Mouse (Mus musculus): Measurements from ENCODE around the gene Reln.

Gene Reln

DNA sequence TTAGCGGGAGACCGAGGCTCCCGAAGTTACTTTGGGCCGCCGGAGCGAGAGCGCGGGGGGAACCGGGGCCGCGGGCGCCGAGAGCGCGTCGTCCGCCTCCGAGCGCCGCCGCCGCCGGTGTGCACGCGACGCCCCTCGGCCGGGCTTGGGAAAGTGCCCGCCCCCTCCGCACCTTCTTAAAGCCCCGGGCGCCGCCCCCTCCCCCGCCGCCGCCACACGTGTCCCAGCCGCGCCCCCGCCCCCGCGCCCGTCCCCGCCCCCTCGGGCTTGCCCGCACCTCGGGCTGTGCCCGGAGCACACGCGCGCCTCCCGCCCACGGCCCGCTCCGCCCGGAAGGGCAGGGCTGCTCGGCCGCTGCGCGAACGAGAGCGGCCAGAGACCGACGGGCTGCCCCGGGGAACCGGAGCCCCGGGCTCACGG is at the start of gene Reln:
Reln (minus strand) TSS at position 147 of the 420 bp plus-strand sequence.
- DNase-seq (ENCODE audit: low spot score) = no peak

DNA sequence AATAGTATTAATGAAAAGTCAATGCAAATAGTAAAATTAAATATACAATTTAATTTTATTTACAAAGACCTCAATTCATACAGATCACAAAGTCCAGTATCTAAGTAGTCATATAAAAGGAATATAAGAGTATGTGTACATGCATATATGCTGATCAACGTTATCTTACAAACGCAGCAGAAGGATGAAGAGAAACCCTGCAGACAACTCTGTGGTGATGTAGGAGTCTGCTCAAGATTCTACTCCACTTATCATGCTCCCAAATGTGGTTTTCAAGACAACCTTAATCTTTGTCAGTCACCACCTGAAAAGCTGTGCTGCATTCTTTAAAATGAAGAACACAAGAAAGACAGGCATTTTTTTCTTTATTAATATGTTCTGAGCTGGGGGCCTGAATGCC is 44.0 kb upstream of the Reln start:
- DNase-seq (ENCODE audit: low spot score) = no peak

DNA sequence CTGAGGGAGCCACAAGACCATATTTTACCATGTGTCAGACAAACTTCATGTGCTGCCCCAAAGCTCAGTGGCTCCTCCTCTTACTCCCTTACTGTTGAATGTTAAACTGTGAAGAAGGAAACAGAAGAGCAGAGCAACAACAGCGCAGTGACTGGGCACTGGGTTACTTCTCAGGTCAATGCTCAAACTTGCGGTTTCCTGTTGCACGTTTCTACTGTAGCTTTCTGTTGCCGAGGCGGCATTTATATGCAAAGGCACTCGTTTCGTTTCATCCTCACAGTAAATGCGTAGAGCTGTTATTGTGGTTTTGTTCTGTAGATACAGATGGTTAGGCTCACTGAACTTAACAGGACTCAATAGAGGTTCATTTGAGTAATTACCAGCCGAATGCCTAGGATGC is 16.0 kb upstream of the Reln start:
- no peak for DNase-seq (ENCODE audit: low spot score)

DNA sequence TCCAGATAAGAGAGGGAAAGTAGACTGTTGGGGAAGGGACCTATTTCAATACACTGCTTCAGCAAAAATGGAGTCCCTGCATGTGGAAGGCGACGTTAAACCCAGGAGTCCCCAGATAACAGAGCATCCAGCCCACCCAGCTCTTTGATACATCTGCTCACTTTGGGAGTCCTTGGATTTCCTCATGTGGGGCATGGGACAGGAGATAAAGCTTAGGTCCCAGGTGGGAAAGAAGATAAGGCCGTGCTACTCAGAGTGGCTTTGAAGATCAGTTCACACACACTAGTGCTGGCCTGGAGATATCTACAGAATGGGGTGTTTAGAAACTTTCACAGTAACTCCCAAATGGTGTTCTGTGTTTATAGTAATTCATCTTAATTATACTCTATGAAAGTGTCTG is 3.9 kb upstream of the Reln start:
- no peak for DNase-seq (ENCODE audit: low spot score)

DNA sequence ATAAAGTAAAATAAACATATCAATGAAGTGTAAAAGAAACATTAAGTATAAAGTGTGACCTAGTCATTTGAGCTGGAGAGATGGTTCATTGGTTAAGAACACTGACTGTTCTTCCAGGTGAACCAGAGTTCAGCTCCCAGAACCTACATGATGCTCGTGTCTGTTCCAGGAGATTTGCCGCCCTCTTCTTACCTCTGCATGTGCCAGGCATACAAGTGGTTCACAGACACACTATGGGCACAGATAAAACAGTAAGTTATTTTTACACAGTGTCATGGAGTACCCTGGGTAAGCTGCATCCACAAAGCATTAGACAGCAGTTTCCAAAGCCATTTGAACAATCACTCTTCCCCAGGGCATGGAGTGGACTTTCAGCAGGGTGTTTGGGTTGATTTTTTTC is 3.2 kb upstream of the Reln start:
- no peak for DNase-seq (ENCODE audit: low spot score)

DNA sequence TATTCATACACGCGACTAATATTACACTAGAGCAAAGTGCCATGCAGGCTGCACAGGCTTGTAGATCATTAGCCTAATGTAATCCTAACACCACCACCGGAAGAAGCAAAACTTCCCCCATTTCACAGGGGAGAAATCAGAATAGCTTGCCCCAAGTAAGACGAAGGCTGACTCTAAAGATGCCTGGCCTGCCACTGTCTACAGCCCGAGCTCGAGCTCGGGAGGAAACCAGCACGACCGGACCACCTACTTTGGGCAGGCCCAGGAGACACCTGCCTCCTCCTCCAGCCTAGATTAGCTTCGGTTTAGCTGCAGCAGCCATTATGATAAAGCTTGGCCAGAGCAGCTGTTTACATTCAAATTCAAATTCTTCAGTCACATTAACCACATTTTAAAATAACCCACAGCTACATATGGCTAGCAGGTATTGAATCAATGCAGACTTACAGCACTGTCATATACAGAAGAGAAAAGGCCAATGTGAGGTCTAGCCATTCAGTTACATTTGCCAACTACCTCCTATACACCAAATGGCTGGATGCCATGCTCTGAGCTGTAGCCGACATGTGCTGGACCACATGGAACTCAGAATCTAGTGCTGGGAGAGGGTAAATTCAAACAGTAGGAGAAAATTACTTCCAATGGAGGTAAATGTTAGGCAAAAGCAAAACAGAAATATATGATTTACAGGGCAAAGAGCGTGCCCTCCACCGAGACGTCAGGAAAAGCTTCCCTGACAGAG is 1.6 kb upstream of the Reln start:
- DNase-seq (ENCODE audit: low spot score) = no peak

DNA sequence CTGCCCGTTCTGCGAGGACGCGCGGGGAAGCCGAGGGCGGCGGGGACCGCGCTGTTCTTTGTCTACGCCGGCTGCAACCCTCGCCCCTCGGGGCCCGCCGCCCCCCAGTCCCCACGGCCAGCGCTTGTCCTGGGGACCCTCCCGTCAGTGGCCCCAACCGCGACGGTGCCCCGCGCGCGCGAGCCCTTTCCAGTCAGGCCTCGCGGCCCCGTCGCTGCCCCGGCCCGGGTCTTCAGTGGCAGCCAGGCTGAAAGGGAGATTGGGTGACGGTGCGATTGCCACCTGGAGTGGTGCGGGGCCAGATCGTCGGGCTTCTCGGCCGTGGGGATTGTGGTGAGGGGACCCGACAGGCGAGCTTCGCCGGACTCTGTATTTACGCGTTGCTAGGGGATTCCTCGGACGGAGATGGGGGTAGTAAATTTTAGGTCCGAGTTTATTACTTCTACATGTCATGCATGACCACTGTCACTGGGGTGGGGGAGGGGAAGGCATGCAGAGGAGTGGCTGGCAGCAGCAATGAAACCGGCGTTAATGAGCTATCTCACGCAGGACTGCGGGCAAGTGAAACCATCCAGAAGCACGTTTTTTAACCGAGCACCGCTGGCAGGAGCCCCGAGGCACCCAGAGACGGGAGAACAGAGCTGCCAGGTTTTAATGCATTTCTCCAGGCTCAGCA is 612 bp upstream of the Reln start:
- no peak for DNase-seq (ENCODE audit: low spot score)

DNA sequence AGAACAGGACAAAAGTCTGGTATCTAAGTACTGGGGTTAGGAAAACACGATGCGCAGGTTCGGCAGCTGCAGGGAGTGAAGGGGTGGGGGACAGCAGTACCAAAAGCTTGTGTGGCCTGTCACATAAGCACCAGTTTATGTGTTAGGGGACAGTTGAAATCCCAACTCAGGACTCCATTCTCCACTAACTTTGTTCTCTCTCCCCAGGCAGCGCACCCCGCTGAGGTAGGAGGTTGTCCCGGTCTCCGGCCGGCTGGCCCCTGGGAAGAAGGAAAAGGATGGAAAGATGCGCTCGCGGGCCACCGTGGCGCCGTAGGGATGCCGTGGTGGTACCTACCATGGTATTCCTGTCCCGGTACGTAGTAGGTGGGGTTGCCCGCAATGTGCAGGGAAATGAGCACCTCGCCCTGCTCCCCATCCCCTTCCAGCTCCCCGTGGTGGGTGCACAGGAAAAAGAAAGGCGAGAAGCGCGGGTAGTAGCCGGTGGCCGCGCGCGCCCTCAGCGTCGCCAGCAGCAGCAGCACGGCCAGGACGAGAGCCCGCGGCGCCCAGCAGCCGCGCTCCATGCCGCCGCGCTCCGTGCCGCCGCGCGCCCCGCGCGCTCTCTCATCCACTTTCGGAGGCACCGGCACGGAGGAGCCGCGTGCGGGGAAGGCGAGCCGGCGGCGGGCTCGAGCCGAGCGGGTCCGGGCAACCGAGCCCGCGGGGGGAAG is 503 bp downstream of the Reln start:
- no peak for DNase-seq (ENCODE audit: low spot score)

DNA sequence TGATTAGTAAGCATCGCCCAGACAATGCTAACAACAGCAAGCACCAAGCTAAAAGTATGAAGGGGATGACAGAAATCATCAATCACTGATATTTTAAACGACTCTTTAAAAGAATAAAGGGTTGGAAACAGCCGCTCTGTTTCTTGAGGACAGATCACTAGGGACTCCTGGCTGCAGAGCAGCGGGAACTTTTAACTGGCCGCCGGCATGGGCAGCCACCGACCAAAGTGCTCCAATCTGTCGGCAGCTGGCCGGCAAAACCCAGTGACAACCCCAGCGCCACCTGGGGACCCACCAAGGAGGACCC is 1.0 kb downstream of the Reln start:
- no peak for DNase-seq (ENCODE audit: low spot score)

DNA sequence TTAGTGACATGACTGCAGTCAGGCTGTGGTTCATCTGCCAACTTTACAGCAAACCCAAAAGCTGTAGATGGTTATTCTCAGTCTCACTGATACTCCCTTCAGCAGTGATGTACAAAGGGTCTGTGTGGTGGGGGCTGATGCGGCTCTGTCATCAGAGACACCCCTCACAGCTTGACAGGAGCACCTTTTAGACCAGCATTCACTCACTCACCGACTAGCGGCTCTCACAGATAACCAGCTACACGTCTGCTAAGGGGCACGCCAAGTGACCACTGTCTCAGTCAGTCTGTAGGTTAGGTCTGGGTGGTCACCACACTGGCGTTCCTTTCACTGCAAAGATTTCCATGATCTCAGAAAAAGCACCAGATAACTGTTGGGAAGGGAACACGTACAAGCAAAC is 2.0 kb downstream of the Reln start:
- DNase-seq (ENCODE audit: low spot score) = no peak

DNA sequence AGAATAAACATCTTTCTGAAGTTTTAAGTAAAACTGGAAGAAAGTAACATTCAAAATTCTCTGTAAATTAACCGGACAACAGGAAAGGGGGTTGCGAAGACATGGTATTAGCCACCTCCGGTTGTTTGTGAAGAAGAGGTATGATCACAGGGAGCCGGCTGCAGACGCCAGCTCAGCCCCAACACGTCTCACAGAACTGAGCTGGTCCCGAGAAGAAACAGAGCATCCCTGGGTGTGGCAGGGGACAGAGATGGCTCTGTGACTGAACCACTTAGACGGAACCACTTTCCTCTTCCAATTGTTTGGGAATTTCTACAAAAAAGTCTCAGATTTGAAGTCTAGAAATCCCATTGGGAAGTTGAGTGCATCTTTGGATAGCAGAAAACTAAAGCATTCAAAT is 3.5 kb downstream of the Reln start:
- DNase-seq (ENCODE audit: low spot score) = no peak

DNA sequence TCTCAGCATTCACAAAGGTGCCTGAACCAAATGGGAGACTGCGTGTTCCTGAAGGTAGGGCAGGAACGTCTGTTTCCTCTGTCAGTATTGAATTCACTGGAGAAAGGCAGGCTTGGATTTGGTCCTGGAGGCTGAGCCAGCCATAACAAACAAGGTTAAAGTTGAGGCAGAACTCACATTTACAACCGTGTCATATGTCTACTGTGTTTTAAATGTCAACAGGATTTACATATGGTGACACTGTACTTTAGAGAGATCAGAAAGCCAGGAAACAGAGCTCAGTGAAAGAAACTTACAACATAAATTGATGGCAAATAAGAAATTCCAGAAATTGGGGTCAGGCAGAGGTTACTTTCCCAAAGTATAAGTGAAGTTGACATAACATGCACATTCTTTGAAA is 9.1 kb downstream of the Reln start:
- DNase-seq (ENCODE audit: low spot score) = no peak

DNA sequence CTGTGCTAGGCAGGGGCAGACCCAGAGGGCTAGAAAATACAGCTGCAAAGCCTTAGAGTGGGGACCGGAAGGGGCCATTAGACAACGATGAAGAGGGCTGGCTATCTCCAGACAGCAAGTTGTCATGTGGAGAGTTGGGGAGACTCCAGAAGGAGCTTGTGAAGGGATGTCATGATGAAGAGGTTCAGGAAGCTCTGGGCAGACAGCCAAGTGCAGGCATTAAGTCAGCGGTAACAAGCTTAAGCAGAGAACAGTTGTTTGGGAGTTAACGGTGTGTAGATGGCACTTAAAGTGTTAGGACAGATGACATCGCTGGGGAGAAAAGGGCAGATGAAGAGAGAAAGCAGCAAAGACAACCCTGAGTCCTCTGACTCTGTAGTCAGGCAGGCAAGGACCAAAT is 13.7 kb downstream of the Reln start:
- no peak for DNase-seq (ENCODE audit: low spot score)

DNA sequence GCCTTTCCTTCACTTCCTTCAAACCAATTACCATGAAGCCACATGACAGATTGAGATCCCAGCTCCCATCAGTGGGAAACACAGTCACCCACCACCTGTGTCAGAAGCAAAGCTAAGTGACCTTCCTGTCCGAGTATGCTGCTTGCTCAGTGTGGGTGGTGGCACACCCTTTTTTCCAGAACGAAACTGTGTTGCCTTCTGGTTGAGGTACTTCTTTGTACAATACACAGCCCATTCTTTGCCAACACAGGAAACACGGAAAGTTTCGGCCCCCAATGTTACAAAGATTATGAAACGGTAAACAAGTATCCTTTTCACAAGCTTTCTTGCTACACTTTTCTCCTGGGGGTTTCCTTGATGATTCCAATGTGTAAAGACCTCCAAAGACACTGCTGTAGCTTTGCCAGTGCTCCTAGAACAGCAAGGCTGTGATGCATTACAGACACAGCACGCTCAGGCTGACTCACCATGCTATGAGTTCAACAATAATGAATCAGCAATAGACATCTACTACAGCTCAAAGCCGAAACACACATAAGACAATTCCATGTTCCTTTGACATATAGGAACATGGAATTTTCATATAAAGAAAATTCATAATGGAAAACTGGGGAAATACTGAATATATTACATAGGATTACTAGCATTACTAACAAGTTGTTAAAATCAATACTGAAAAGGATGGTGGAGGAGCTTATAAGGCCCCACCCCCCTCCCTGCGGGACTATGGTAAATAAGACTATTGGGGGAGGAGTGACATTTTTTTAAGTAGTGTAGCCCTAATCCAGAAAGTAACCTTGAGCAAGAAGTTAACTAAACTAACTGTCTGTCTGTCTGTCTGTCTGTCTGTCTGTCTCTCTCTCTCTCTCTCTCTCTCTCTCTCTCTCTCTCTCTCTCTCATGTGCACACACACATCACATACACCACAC is 15.8 kb downstream of the Reln start:
- DNase-seq (ENCODE audit: low spot score) = no peak

DNA sequence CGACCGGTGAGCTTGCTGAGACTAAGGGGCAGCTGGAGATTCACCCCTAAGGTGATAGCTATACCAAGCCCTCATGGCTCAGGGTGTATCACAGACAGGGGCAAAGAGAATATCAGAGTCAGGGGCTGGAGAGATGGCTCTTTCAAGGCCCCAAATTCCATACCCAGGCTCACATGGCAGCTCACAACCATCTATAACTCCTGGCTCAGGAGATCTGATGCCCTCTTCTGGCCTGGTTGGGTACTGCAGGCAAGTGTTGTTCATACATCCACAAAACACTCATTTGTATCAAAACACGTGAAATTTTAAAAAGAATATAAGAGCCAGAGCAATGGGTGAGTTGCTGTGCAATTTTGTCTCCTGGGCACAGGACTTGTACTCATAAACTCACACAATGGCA is 17.3 kb downstream of the Reln start:
- DNase-seq (ENCODE audit: low spot score) = no peak

DNA sequence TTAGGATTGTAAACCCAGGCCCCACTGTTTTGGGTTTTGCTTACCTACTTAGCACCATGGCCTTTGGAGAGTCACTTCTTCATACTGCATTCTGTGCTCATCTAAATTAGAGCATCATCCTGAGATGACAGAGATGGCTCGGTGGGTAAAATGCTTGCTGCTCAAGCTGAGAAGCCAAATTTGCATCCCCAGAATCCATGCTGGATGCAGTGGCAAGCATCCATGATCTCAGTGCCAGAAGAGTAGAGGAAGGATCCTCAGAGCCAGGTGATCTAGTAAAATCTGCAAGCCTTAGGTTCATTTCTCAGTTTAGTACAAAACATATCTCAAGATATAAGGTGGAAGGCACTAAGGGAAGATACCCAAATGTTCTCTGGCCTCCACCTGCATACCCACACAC is 20.7 kb downstream of the Reln start:
- no peak for DNase-seq (ENCODE audit: low spot score)

DNA sequence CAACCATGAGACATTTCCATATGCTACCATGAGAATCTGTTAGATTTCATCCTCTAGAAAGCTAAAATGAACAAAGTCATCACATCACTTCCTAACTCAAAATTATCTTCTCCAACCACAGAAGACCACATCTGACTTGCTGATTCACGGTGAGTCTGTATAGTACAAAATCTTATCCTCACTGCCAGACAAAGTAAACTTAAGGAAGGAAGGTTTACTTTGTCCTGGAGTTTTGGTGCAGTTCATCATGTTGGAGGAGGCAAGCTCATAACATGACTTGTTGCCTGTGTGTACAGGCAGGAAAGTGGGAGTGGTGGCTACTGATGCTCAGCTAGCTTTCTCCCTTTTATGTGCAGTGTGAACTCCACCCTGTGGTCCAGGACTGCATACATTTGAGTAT is 26.7 kb downstream of the Reln start:
- no peak for DNase-seq (ENCODE audit: low spot score)

DNA sequence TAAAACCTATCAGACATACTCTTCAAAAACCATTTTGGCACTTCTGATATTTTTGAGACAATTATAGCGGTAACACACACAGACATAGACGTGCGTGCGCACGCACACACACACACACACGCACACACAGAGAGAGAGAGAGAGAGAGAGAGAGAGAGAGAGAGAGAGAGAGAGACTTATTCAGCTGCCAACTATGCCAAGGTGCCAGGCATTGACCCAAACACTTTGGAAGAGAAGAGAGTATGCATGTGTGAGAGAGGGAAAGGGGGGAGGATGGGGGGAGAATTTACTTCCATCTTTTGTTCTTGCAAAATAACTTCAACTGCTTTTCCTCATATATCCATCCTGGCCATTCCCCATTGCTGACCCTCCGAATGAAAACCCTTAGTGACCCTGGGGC is 28.0 kb downstream of the Reln start:
- no peak for DNase-seq (ENCODE audit: low spot score)

DNA sequence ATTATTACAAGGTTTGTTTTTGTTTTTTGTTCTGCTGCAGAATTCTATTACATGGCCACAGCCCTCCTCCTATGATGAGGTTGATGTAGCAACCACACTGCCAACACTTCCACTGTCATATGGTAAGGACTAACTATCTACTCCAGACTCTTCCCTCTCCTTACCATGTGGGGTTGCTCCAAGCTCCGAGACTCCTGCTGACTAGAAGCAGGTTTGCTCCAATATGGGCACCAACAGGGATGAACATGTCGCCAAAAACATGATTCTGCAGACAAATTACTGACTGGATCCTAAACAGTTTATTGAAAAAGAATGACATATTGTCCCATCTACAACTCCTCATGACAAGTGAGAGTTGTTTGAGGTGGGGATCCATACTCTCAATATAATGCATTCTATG is 28.5 kb downstream of the Reln start:
- DNase-seq (ENCODE audit: low spot score) = no peak

DNA sequence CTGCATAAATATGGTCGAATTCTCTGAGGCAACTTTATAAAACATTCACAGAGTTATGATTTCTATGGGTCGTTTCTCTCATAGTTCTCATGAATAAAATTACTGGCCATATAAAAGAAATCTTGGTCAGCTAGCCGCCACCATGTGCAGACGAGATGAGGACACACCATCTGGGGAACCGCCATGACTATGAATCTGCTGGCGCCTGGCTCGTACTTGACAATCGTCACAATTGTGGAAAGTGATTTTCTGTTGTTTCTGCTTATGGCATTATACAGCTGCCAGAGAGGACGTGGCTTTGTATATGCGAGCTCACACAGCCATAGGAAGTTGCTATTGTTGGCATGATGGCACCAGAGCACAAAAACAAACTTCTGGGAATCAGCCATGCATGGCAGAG is 31.5 kb downstream of the Reln start:
- DNase-seq (ENCODE audit: low spot score) = no peak

DNA sequence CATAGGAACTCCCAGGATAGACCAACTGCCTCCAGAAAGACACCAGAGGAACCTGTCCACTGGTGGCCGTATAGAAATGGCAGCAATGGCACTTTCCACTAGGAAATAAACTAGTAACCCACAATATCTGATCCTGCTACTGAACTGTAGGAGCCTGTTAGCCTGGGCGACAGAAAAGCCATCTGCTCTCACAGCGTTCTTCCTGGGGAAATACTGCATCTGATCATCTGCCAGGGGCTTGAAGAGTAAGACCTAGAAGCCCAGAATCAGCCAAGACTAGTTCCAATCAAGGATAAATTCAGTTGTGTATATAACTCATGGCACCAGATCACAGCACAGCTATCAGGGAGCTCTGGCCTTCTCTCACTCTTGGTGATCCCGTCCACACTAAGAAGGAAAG is 33.5 kb downstream of the Reln start:
- DNase-seq (ENCODE audit: low spot score) = no peak

DNA sequence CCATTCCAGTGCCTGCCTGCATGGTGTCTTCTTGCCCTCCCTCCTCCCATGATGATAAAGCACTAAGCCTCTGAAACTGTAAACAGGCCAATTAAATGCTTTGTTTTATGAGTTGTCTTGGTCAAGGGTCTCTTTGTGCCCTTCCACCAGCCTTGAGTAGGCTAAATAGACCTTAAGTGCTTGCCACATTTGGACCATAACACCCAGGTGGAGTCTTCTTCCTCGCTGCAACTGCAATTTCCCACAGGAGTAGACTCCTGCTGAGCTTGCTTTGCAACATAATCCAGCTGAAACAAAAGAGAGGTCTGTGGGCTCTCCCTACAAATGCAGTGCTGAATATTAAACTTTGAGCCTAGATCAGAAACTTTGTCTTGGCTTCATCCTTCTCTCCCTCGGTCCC is 35.5 kb downstream of the Reln start:
- no peak for DNase-seq (ENCODE audit: low spot score)

DNA sequence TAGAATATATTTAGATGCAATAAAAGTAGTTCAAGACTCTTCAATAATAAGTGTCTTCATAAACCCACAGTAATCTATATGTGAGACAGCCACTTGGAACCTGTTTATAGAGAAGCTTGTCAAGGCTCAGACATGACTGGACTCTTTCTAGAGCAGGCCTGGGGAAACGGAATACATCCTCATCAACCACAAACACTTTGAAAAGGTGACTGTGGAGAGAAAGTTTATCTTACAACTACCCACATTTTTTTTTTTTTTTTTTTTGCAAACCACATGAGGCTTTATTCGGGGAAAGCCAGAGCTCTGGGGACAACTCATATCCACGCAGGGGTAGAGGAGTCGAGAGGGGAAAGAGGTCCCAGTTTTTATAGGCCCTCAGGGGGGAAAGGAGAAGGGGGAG is 36.6 kb downstream of the Reln start:
- no peak for DNase-seq (ENCODE audit: low spot score)
